Mouse (Mus musculus): ENCODE data around the gene Mtap. TPM values are rescaled to one million over a fixed set of nuclear protein-coding genes. Genes with fewer than 3 reads are reported as not detected.

Mtap gene
- polyA plus RNA-seq, 1 experiment from 2014 or later = 11.6 TPM

DNA sequence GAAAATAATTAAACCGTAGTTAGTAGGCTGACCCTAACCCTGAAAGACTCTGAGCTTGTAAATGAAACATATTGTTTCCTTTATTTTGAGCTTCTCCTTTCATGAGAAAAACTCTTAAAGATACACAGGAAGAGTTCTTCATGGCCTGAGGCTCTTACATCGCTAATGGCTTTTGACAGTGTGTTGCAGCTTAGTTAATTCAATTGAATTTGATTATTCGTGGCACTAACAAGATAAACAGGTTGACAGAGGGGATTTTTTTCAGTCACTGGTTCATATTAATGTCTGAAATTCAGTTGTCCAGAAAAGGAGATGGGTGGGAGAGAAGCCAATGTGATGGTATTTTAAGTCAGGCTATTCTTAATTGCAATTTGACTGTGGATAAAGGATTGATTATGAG is 35.6 kb upstream of the Mtap start:
- no peaks in the 10 kb centered on the region for H3K4me1 ChIP-seq (ENCODE audit: insufficient read depth)
- H3K9me3 ChIP-seq (ENCODE audit: low read length) = no peaks in the 10 kb centered on the region
- H3K9ac ChIP-seq (replicated peaks) = no peak overlapping the region
- TF ChIP-seq CTCF (IDR thresholded peaks at IDR 0.05; ENCODE audit: low read depth) (no peak), EP300 (IDR thresholded peaks at IDR 0.05; ENCODE audit: low read depth) (no peak)
- no peak overlapping the region for H3K4me3 ChIP-seq (ENCODE audit: low read depth, low read length)
- no peaks in the 10 kb centered on the region for H3K36me3 ChIP-seq (replicated peaks; ENCODE audit: insufficient read depth, low read length)
- ATAC-seq (no peak), DNase-seq (no peak)
- no peak overlapping the region for H3K4me2 ChIP-seq (ENCODE audit: low read depth, low read length)
- no peaks in the 10 kb centered on the region for H3K27me3 ChIP-seq (ENCODE audit: insufficient read depth, low read length)
- WGBS (ENCODE audit: insufficient replicate concordance) = 71% methylated on average over 3 of the region's 3 CpGs
- no peak overlapping the region for H3K27ac ChIP-seq (ENCODE audit: low read depth)

GRCm38 (mm10) chr4:89102283-89102682 is 34.6 kb upstream of the Mtap start:
- Histone ChIP-seq H3K36me3 (replicated peaks; ENCODE audit: insufficient read depth, low read length) (no peaks in the 10 kb centered on the region), H3K9ac (replicated peaks) (no peak overlapping the region), H3K4me2 (ENCODE audit: low read depth, low read length) (no peak overlapping the region), H3K27me3 (ENCODE audit: insufficient read depth, low read length) (no peaks in the 10 kb centered on the region), H3K4me3 (ENCODE audit: low read depth, low read length) (no peak overlapping the region), H3K27ac (ENCODE audit: low read depth) (no peak overlapping the region), H3K4me1 (ENCODE audit: insufficient read depth) (no peaks in the 10 kb centered on the region; the same call in 1 of the 2 replicates), H3K9me3 (ENCODE audit: low read length) (no peaks in the 10 kb centered on the region)
- 67% methylated on average over 2 of the region's 2 CpGs for WGBS (ENCODE audit: insufficient replicate concordance)
- TF ChIP-seq EP300 (IDR thresholded peaks at IDR 0.05; ENCODE audit: low read depth) = no peak
- TF ChIP-seq CTCF (IDR thresholded peaks at IDR 0.05; ENCODE audit: low read depth) = no peak
- DNase-seq (no peak), ATAC-seq (no peak)

DNA sequence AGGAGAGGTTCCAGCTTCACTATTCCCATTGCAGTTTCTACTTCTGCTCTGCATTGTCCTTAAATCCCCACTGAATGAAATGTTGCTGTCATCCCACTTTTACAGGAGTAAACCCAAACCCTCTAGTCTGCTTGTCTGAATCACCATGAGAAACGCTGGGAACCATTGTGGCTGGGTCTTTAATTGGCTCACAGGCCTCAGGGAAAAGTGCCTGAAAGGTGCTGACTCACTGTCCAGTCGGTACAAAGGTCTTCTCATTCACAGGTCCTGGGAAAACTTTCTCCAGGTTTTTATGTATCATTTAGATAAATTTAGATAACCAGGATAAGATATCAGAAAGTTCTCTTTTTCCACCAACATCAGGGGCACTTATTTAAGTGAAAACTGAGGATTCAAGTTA is 31.4 kb upstream of the Mtap start:
- TF ChIP-seq CTCF (IDR thresholded peaks at IDR 0.05; ENCODE audit: low read depth) (no peak), EP300 (IDR thresholded peaks at IDR 0.05; ENCODE audit: low read depth) (no peak)
- ATAC-seq (no peak), DNase-seq (no peak)
- no peaks in the 10 kb centered on the region; the same call in 1 of the 2 replicates for H3K4me1 ChIP-seq (ENCODE audit: insufficient read depth)
- no peaks in the 10 kb centered on the region for H3K9me3 ChIP-seq (ENCODE audit: low read length)
- H3K4me3 ChIP-seq (ENCODE audit: low read depth, low read length) = no peak overlapping the region
- no peaks in the 10 kb centered on the region for H3K36me3 ChIP-seq (replicated peaks; ENCODE audit: insufficient read depth, low read length)
- H3K27ac ChIP-seq (ENCODE audit: low read depth) = no peak overlapping the region
- H3K27me3 ChIP-seq (ENCODE audit: insufficient read depth, low read length) = no peaks in the 10 kb centered on the region
- H3K4me2 ChIP-seq (ENCODE audit: low read depth, low read length) = no peak overlapping the region
- WGBS (ENCODE audit: insufficient replicate concordance) = 23% methylated on average over 2 of the region's 2 CpGs
- H3K9ac ChIP-seq (replicated peaks) = no peak overlapping the region

DNA sequence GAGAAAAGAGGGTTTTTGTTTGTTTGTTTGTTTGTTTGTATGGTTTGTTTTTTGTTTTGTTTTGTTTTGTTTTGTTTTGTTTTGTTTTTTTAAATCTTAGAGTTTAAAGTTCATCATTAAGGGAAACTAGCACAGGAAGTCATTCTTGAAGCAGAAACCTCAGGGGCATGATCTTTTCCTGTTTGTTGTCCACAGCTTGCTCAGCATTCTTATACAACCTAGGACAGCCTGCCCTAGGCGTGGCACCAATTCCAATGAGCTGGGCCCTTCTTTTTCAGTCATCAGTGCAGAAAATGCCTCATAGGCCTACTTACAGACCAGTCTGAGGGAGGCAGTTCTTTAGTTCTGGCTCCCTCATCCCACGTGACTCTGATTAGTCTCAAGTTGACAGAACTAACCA is 30.4 kb upstream of the Mtap start:
- no peak for TF ChIP-seq EP300 (IDR thresholded peaks at IDR 0.05; ENCODE audit: low read depth)
- no peak for TF ChIP-seq CTCF (IDR thresholded peaks at IDR 0.05; ENCODE audit: low read depth)
- no peak overlapping the region for H3K4me2 ChIP-seq (ENCODE audit: low read depth, low read length)

GRCm38 (mm10) chr4:89112168-89112710 is 24.7 kb upstream of the Mtap start:
- H3K9ac ChIP-seq (replicated peaks) = no peak overlapping the region
- no peaks in the 10 kb centered on the region for H3K36me3 ChIP-seq (replicated peaks; ENCODE audit: insufficient read depth, low read length)
- no peak for DNase-seq
- H3K4me3 ChIP-seq (ENCODE audit: low read depth, low read length) = no peak overlapping the region
- H3K27me3 ChIP-seq (ENCODE audit: insufficient read depth, low read length) = no peaks in the 10 kb centered on the region
- no peaks in the 10 kb centered on the region for H3K9me3 ChIP-seq (ENCODE audit: low read length)
- ATAC-seq = no peak
- 63% methylated on average over 11 of the region's 11 CpGs for WGBS (ENCODE audit: insufficient replicate concordance)
- no peak overlapping the region for H3K4me2 ChIP-seq (ENCODE audit: low read depth, low read length)
- no peaks in the 10 kb centered on the region; the same call in 1 of the 2 replicates for H3K4me1 ChIP-seq (ENCODE audit: insufficient read depth)
- no peak overlapping the region for H3K27ac ChIP-seq (ENCODE audit: low read depth)
- TF ChIP-seq EP300 (IDR thresholded peaks at IDR 0.05; ENCODE audit: low read depth) (no peak), CTCF (IDR thresholded peaks at IDR 0.05; ENCODE audit: low read depth) (no peak)

More for the DNA sequence above, 30.4 kb upstream of the Mtap start:
- DNase-seq (no peak), ATAC-seq (no peak)
- no peaks in the 10 kb centered on the region for H3K9me3 ChIP-seq (ENCODE audit: low read length)
- H3K27me3 ChIP-seq (ENCODE audit: insufficient read depth, low read length) = no peaks in the 10 kb centered on the region
- no peak overlapping the region for H3K27ac ChIP-seq (ENCODE audit: low read depth)
- no peak overlapping the region for H3K9ac ChIP-seq (replicated peaks)
- WGBS (ENCODE audit: insufficient replicate concordance) = 57% methylated on average over 2 of the region's 2 CpGs
- no peak overlapping the region for H3K4me3 ChIP-seq (ENCODE audit: low read depth, low read length)
- no peaks in the 10 kb centered on the region; the same call in 1 of the 2 replicates for H3K4me1 ChIP-seq (ENCODE audit: insufficient read depth)
- no peaks in the 10 kb centered on the region for H3K36me3 ChIP-seq (replicated peaks; ENCODE audit: insufficient read depth, low read length)

GRCm38 (mm10) chr4:89112782-89113181 is 24.1 kb upstream of the Mtap start:
- no peaks in the 10 kb centered on the region for H3K36me3 ChIP-seq (replicated peaks; ENCODE audit: insufficient read depth, low read length)
- no peak overlapping the region for H3K4me3 ChIP-seq (ENCODE audit: low read depth, low read length)
- no peak overlapping the region for H3K27ac ChIP-seq (ENCODE audit: low read depth)
- H3K27me3 ChIP-seq (ENCODE audit: insufficient read depth, low read length) = no peaks in the 10 kb centered on the region
- no peaks in the 10 kb centered on the region for H3K4me1 ChIP-seq (ENCODE audit: insufficient read depth)
- H3K9ac ChIP-seq (replicated peaks) = no peak overlapping the region
- ATAC-seq = no peak
- WGBS (ENCODE audit: insufficient replicate concordance) = 34% methylated on average over 4 of the region's 4 CpGs
- TF ChIP-seq EP300 (IDR thresholded peaks at IDR 0.05; ENCODE audit: low read depth) (no peak), CTCF (IDR thresholded peaks at IDR 0.05; ENCODE audit: low read depth) (no peak)
- DNase-seq = no peak
- H3K9me3 ChIP-seq (ENCODE audit: low read length) = no peaks in the 10 kb centered on the region
- H3K4me2 ChIP-seq (ENCODE audit: low read depth, low read length) = no peak overlapping the region

DNA sequence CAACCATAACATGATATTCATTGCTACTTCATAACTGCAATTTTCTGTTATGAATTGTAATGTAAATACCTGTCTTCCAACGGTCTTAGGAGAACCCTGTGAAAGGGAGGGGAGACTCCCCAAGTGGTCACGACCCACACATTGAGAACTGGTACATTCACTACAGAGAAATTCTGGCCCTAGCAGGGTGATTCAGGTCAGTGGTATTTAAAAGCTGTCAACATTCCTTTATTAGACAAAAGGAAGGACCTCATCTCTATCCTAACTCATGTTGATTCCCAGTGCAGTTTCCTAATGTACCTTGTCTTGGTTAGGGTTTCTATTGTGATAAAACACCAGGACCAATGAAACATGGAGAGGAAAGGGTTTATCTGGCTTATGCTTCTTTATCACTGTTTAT is 20.9 kb upstream of the Mtap start:
- H3K36me3 ChIP-seq (replicated peaks; ENCODE audit: insufficient read depth, low read length) = no peaks in the 10 kb centered on the region
- TF ChIP-seq CTCF (IDR thresholded peaks at IDR 0.05; ENCODE audit: low read depth) (no peak), EP300 (IDR thresholded peaks at IDR 0.05; ENCODE audit: low read depth) (no peak)
- DNase-seq (no peak), ATAC-seq (no peak)
- H3K9me3 ChIP-seq (ENCODE audit: low read length) = no peaks in the 10 kb centered on the region
- no peak overlapping the region for H3K27ac ChIP-seq (ENCODE audit: low read depth)
- no peaks in the 10 kb centered on the region for H3K27me3 ChIP-seq (ENCODE audit: insufficient read depth, low read length)
- no peak overlapping the region for H3K4me3 ChIP-seq (ENCODE audit: low read depth, low read length)
- no peak overlapping the region for H3K9ac ChIP-seq (replicated peaks)
- no peaks in the 10 kb centered on the region for H3K4me1 ChIP-seq (ENCODE audit: insufficient read depth)
- H3K4me2 ChIP-seq (ENCODE audit: low read depth, low read length) = no peak overlapping the region
- 82% methylated on average over 2 of the region's 2 CpGs for WGBS (ENCODE audit: insufficient replicate concordance)

Data from liver, postnatal 0 days (tissue).